Mouse (Mus musculus): ENCODE measurements around the gene Ubl3.

Ubl3 gene

GRCm38 (mm10) chr5:148466933-148467607, 85.5 kb downstream of the Ubl3 start:
- no peak for DNase-seq

- no peak for DNase-seq
These were observed 86.5 kb downstream of the Ubl3 start for GRCm38 (mm10) chr5:148466116-148466515.

GRCm38 (mm10) chr5:148465091-148465490, 87.5 kb downstream of the Ubl3 start:
- no peak for DNase-seq

- no peak for DNase-seq
These were observed 88.1 kb downstream of the Ubl3 start for GRCm38 (mm10) chr5:148464489-148464888.

- no peak for DNase-seq
These were observed 88.8 kb downstream of the Ubl3 start for GRCm38 (mm10) chr5:148463783-148464294.
